Mouse (Mus musculus): ENCODE data around the gene Il15. TPM values are rescaled to one million over a fixed set of nuclear protein-coding genes. Genes with fewer than 3 reads are reported as not detected.

Il15 gene
- 4.0 and 6.0 TPM in 2 replicates for polyA plus RNA-seq (2015; fragmentation: Nextera tagmentation; extraction: Ambion mirVana)

DNA sequence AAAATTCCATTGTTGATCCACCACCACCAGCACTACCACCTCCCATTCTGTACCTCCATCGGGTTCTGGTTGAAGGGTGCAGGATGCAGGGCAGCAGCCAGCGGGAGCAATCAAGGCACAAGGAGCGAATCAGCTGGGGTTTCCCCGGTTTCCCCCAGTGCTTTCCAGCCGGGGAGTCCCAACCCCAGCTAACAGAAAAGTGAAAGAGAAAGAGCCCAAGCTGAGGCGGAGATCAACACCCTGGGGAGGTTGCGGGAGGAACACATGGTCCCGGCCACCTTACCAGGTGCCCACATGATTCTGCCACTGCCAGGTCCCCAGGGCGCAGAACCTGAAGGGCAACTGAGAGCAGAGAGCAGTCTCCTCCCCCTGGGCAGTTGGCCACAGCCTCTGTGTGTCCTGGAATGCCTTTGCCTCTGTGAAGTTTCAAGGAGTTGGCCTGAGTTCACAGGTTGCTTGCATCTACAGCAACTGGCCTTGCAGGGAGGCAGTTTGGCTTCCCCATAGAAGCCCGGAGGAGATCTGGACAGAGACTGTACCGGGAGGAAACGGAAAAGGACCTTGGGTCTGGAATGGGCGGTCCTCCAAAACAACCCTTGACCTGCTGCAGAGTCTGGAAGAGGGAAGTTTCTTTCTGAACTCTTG is at the start of gene Il15:
Gene Il15 (minus strand): TSS at position 537 of the 645 bp plus-strand sequence.
- Histone ChIP-seq H3K4me1 (peaks cover 17% of the 10 kb centered on the region), H3K36me3 (no peaks in the 10 kb centered on the region), H3K27me3 (no peaks in the 10 kb centered on the region), H3K9ac (peak within 1 kb of the TSS; percentile 40), H3K27ac (peak within 1 kb of the TSS; percentile 61), H3K4me3 (peak within 1 kb of the TSS; percentile 51), H3K4me2 (peak within 1 kb of the TSS; percentile 76), H3K9me3 (no peaks in the 10 kb centered on the region)
- no peak for ATAC-seq (ENCODE audit: insufficient number of reproducible peaks, low FRiP score, low TSS enrichment, low read depth)
- 9% methylated on average over 13 of the region's 13 CpGs for WGBS

DNA sequence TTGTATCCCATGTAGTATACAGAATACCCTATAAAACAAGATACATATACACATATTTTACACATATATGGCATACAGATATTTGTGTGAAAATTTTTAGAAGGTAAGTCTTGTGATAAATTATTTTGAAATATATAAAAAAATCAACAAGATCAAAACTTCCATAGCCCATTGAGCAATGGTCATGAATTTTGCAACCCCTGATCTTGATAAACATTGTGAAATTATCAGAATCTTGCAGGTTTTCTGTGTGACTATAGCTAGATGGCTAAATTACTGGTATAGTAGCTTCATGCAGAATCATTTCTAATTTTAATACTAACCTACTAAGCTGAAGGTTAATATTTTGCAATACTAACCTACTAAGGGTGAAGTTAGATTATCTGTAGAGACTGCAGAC is 41.9 kb upstream of the Il15 start:
- Histone ChIP-seq H3K4me1 (no peaks in the 10 kb centered on the region), H3K4me3 (no peak overlapping the region), H3K27ac (no peak overlapping the region), H3K9me3 (no peaks in the 10 kb centered on the region), H3K9ac (no peak overlapping the region), H3K27me3 (no peaks in the 10 kb centered on the region), H3K4me2 (no peak overlapping the region), H3K36me3 (no peaks in the 10 kb centered on the region)
- no peak for ATAC-seq (ENCODE audit: insufficient number of reproducible peaks, low FRiP score, low TSS enrichment, low read depth)

DNA sequence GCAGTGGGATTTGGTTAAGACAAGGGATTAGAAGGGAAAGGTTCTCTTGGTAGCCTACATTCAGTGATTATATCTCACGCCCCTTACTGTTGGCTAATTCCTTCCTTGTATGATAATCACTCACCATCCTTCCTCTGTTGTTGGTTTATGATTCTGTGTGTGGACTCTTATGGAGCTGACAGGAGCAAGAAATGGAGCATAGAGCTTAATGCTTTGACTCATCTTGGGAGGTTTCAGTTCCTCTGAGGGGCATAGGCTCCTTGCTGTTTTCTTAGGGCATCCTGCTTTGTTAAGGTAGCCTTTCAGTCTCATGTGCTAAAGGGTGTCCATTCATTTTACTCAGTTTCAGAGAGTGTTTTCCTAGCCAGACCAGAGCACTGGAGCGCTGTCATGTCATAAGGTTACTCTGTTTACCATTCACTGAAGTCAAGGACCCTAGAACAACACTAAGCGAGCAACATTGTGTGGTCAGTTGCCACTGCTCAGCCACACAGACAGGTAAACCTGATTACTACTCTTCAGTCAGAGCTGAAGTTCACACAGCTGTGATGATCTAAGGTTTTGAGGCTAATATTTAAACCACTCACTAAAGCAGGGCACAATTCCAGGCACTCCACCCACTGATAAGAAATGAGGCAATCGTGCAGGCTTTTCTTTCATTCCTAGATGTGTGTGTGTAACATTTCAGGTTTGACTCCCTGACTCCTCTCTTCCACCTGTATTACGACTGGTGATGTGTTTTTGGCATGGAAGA is 13.7 kb upstream of the Il15 start:
- Histone ChIP-seq H3K4me1 (no peaks in the 10 kb centered on the region), H3K27ac (no peak overlapping the region), H3K4me2 (no peak overlapping the region), H3K4me3 (no peak overlapping the region), H3K9me3 (no peaks in the 10 kb centered on the region), H3K9ac (no peak overlapping the region), H3K27me3 (no peaks in the 10 kb centered on the region), H3K36me3 (no peaks in the 10 kb centered on the region)
- ATAC-seq (ENCODE audit: insufficient number of reproducible peaks, low FRiP score, low TSS enrichment, low read depth): no peak
- WGBS: 75% methylated on average over 5 of the region's 5 CpGs

DNA sequence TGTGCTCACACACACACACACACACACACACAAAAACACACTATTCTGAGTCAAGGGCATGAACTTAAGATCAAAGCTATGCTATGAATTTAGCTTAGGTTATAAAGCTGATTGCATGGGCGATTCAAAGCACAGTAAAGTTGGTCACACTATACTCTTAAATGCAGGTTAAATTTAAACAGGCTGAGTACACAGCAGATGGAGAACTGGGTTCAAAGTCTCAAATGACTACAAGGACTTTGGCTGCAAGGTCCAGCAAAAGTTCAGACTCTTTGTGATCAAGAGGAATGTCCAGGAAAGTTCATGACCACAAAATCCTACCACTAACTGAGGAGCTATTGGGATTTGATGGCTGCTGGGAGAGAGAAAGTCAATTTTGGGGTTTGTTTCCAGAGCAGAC is 12.5 kb upstream of the Il15 start:
- Histone ChIP-seq H3K36me3 (no peaks in the 10 kb centered on the region), H3K9ac (no peak overlapping the region), H3K9me3 (no peaks in the 10 kb centered on the region), H3K27ac (no peak overlapping the region), H3K4me1 (no peaks in the 10 kb centered on the region), H3K4me3 (no peak overlapping the region), H3K27me3 (no peaks in the 10 kb centered on the region), H3K4me2 (no peak overlapping the region)
- no peak for ATAC-seq (ENCODE audit: insufficient number of reproducible peaks, low FRiP score, low TSS enrichment, low read depth)
- WGBS: 56% methylated on average over 1 of the region's 1 CpGs

DNA sequence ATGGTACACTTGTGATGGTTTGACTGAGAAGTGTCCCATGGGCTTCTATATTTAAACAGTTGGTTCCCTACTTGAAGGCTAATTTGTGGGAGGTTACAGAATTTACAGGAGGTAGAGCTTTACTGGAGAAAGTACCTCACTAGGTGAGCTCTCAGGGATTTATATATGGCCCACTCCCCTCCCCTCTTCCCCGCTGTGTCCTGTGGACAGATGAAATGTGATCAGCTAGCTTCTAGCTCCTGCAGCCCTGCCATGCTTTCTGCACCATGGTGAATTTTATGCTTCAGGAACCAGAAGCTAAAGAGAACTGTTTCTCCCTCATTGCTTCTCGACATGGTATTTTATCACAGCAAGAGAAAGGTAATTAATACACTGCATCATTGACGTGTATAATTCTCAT is 7.1 kb upstream of the Il15 start:
- H3K4me3 ChIP-seq: no peak overlapping the region
- no peaks in the 10 kb centered on the region for H3K27me3 ChIP-seq
- no peak overlapping the region for H3K4me2 ChIP-seq
- H3K27ac ChIP-seq: no peak overlapping the region
- H3K36me3 ChIP-seq: no peaks in the 10 kb centered on the region
- WGBS: 56% methylated on average over 3 of the region's 3 CpGs
- no peaks in the 10 kb centered on the region for H3K9me3 ChIP-seq
- ATAC-seq (ENCODE audit: insufficient number of reproducible peaks, low FRiP score, low TSS enrichment, low read depth): no peak
- no peaks in the 10 kb centered on the region for H3K4me1 ChIP-seq
- H3K9ac ChIP-seq: no peak overlapping the region

DNA sequence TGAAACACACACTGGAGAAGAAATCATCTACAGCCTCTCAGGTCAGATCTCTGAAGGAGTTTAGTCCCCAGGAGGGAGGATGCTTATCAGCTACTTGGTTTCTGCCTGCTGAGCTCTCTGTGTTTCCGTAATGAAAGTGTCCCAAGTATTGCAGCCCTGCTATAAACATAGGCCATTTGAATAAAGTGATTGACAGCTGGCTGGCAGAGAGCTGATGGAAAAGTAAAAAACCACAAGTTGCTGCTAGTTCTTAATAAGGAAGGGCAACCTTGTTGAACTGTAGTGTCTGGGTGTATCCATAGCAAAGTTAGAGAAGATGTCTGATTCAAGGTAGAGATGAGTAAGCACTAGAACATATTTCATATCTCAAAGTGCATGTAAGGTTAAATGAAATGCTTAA is 4.0 kb upstream of the Il15 start:
- H3K4me1 ChIP-seq: peaks cover 10% of the 10 kb centered on the region
- H3K4me2 ChIP-seq: no peak overlapping the region
- no peak overlapping the region for H3K9ac ChIP-seq
- WGBS: 70% methylated on average over 1 of the region's 1 CpGs
- H3K9me3 ChIP-seq: no peaks in the 10 kb centered on the region
- no peak overlapping the region for H3K4me3 ChIP-seq
- no peak overlapping the region for H3K27ac ChIP-seq
- no peak for ATAC-seq (ENCODE audit: insufficient number of reproducible peaks, low FRiP score, low TSS enrichment, low read depth)
- no peaks in the 10 kb centered on the region for H3K27me3 ChIP-seq
- no peaks in the 10 kb centered on the region for H3K36me3 ChIP-seq

DNA sequence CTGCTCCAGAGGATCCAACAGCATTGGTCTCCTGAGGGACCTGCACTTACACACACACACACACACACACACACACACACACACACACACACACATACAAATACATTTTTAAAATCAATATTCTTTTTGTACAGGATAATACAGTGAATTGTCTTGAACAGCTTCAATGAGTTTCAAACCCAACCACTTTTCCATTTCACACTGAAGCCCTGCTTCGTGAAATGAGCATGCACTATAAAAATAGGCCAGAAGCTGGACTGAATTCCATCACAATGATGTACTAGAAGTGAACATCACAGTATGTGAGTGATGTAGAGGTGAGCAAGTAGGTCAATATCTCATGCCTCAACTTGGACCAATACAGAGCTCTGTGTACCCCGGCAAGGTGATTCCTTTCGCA is 1.0 kb upstream of the Il15 start:
- ATAC-seq (ENCODE audit: insufficient number of reproducible peaks, low FRiP score, low TSS enrichment, low read depth): no peak

DNA sequence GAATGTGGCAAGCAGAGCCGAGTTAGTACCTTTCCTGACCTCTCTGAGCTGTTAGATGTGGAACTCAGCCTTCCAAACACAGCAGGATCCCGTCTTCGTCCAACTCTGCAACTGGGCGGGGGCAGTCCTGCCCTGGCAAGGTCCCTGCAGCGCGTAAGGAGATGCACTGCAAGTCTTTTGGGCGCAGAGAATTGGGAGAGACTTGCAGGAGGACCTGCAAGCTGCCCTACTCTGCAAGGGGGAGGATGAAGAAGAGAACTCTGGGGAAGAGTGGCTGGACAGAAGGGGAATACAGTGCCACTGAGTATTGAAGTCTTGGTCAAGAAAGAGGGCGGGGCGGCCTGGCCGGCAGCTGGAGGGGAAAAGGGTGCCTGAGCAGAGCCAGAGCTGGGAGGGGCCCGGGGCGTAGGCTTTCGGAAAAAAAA is 749 bp downstream of the Il15 start:
- WGBS: 1% methylated on average over 13 of the region's 13 CpGs
- H3K4me3 ChIP-seq: peak overlapping the region; percentile 51
- H3K27ac ChIP-seq: peak overlapping the region; percentile 61
- no peaks in the 10 kb centered on the region for H3K27me3 ChIP-seq
- H3K9ac ChIP-seq: peak overlapping the region; percentile 40
- 0 out of 2 replicates have a peak, but pooled peaks have one; percentile 58 for ATAC-seq (ENCODE audit: insufficient number of reproducible peaks, low FRiP score, low TSS enrichment, low read depth)
- H3K4me1 ChIP-seq: peaks cover 17% of the 10 kb centered on the region
- H3K9me3 ChIP-seq: no peaks in the 10 kb centered on the region
- no peaks in the 10 kb centered on the region for H3K36me3 ChIP-seq
- H3K4me2 ChIP-seq: peak overlapping the region; percentile 76

More for the DNA sequence above, 1.0 kb upstream of the Il15 start:
- H3K4me2 ChIP-seq: no peak overlapping the region
- no peaks in the 10 kb centered on the region for H3K36me3 ChIP-seq
- H3K27ac ChIP-seq: no peak overlapping the region
- H3K4me1 ChIP-seq: peaks cover 17% of the 10 kb centered on the region
- no peak overlapping the region for H3K9ac ChIP-seq
- WGBS: 93% methylated on average over 3 of the region's 3 CpGs
- H3K9me3 ChIP-seq: no peaks in the 10 kb centered on the region
- no peaks in the 10 kb centered on the region for H3K27me3 ChIP-seq
- no peak overlapping the region for H3K4me3 ChIP-seq

DNA sequence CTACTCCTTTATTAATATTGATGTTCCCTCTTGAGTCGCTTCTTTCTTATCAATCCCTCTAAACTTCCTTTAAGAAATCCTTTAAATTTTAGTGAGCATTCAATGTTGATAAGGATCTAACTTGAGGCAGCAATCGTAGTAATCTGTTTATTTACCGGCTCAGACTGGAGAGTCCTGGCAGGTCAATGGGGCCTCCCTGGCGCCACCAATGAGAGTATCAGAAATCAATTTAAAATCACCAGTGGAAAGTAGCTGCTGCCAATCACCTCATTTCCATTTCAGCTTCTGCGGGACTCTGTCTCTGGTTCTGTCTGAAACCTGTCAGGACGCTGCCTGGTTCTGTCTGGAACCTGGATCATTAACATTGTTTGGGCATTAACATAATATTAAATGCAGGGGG is 1.5 kb downstream of the Il15 start:
- Histone ChIP-seq H3K4me2 (peak overlapping the region; percentile 76), H3K27ac (no peak overlapping the region), H3K9ac (no peak overlapping the region), H3K4me3 (peak overlapping the region; percentile 51), H3K27me3 (no peaks in the 10 kb centered on the region), H3K9me3 (no peaks in the 10 kb centered on the region), H3K36me3 (no peaks in the 10 kb centered on the region), H3K4me1 (peaks cover 17% of the 10 kb centered on the region)
- no peak for ATAC-seq (ENCODE audit: insufficient number of reproducible peaks, low FRiP score, low TSS enrichment, low read depth)
- 16% methylated on average over 6 of the region's 6 CpGs for WGBS

DNA sequence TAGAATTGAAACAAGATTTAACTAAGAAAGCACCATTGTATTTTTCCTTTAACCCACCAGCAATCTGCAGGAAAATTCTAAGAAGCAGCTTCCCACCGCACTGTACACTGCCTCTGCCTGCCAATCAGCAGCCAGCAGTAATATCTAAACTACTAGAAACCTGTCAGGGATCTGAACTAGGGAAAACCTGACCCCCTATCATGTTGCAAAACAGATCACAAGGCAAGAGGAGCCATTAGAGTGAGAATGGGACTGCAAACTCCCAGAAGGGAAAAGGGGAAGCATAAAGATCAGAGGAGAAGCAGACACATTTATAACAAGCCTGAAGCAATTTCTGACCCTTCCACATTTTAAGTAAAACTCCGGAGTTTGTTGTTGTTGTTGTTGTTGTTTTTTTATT is 2.0 kb downstream of the Il15 start:
- Histone ChIP-seq H3K4me2 (no peak overlapping the region), H3K36me3 (no peaks in the 10 kb centered on the region), H3K9me3 (no peaks in the 10 kb centered on the region), H3K27ac (no peak overlapping the region), H3K4me3 (no peak overlapping the region), H3K4me1 (peaks cover 17% of the 10 kb centered on the region), H3K9ac (no peak overlapping the region), H3K27me3 (no peaks in the 10 kb centered on the region)
- WGBS: 29% methylated on average over 2 of the region's 2 CpGs
- no peak for ATAC-seq (ENCODE audit: insufficient number of reproducible peaks, low FRiP score, low TSS enrichment, low read depth)

DNA sequence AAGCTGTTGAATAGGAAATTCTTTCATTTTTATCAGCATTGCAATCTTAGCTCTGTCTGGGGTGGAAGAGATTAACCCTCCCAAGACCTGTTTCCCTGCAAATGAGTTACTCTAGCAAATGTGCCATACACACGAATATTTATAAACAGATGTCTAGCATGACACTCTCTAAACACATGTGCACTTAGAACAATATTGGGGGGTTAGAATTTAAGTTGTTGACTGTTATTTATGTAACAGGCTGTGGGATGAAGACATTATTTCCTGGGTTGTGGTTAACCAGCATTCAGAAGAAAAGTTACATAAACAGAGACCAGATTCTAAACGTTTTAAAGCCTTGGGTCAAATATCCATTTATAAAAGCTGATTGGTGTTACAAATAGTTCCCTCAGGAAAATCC is 2.6 kb downstream of the Il15 start:
- Histone ChIP-seq H3K4me1 (peaks cover 17% of the 10 kb centered on the region), H3K27me3 (no peaks in the 10 kb centered on the region), H3K9me3 (no peaks in the 10 kb centered on the region), H3K9ac (no peak overlapping the region), H3K27ac (no peak overlapping the region), H3K4me3 (no peak overlapping the region), H3K4me2 (no peak overlapping the region), H3K36me3 (no peaks in the 10 kb centered on the region)
- WGBS: 15% methylated on average over 2 of the region's 2 CpGs
- ATAC-seq (ENCODE audit: insufficient number of reproducible peaks, low FRiP score, low TSS enrichment, low read depth): no peak

DNA sequence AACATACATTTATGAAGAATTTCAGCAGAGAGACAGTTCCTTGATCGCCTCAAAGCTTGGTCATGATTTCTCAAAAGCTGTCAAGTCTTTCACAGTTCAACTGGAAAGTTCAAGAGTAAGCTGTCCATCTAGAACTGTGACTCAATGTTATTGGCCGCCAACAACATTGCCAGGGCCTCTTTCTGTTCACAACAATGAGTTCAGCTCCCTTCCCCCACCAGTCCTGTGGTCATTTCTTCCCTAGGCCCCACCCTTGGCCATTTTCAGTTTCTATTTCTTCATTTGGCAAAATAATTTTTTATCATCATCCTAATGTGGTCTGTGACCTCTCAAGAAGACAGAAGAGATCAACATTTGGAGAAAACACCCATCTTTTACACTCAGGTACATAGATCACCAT is 4.5 kb downstream of the Il15 start:
- Histone ChIP-seq H3K9ac (no peak overlapping the region), H3K27me3 (no peaks in the 10 kb centered on the region), H3K4me2 (no peak overlapping the region), H3K36me3 (no peaks in the 10 kb centered on the region), H3K9me3 (no peaks in the 10 kb centered on the region), H3K4me1 (peaks cover 17% of the 10 kb centered on the region), H3K4me3 (no peak overlapping the region), H3K27ac (no peak overlapping the region)
- ATAC-seq (ENCODE audit: insufficient number of reproducible peaks, low FRiP score, low TSS enrichment, low read depth): no peak
- WGBS: 87% methylated on average over 2 of the region's 2 CpGs

All from limb, embryonic 15.5 days (tissue).